Mouse (Mus musculus) gastrocnemius, adult 18-20 months (tissue): Measurements from ENCODE around the gene Olfr140. TPM values are rescaled to one million over a fixed set of nuclear protein-coding genes. Genes with fewer than 3 reads are reported as not detected.

Experiments
- DNase-seq: peaks from one replicate; pipeline ENCODE4 v3.0.0; 2021; ENCODE audit warnings: low spot score
- long read RNA-seq, 2 experiments: library from polyadenylated mRNA; stranded (forward); transcript quantifications; one replicate each; pipeline ENCODE4 v2.0.0; 2021
- total RNA-seq, 2 experiments: library from RNA; stranded (reverse); gene quantifications; 2 replicates each; pipeline ENCODE4 v1.2.3; 2021

Olfr140 gene
- not detected for total RNA-seq
- long read RNA-seq, experiment 1: 0 reads
- long read RNA-seq, experiment 2: 0 reads

DNA sequence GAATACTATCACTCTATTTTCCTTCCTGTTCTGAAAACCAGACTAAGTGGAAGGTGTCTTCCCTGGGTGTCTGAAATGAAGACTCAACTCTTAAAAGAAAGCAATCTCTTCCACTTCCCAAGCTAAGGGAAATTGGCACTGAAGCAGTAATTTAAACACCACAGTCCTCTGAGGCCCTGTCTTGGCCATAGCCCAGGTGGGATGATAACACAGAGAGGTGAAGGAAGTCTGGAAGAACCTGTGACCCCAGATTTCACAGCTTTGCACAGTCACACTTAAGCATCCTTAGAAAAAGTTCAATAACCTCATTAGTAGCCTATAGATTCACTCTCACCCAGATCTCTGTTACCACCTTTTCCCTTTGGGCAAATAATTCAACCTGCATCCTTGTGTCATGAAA lies at the start of gene Olfr140:
Gene Olfr140, minus strand, starts transcription at position 101 of the 400 bp plus-strand sequence.
- no peak for DNase-seq

DNA sequence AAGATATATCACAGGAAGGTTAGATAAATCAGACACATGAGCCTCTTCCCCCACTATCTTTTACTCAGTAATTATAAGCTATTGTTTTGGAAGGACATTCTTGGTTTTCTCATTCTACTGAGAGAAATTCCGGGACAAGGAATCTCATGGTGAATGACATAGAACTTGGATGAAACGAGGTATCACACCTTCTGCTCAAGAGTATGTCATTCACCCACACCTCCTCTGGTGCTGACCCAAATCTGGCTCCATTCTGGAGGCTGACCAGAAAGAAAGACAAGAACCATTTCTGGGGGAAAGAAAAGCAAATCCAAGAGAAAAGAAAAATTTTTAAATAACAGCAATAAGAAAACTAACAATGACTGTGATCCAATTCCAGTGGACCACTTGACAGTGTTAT lies 6.7 kb upstream of the Olfr140 start:
- no peak for DNase-seq

DNA sequence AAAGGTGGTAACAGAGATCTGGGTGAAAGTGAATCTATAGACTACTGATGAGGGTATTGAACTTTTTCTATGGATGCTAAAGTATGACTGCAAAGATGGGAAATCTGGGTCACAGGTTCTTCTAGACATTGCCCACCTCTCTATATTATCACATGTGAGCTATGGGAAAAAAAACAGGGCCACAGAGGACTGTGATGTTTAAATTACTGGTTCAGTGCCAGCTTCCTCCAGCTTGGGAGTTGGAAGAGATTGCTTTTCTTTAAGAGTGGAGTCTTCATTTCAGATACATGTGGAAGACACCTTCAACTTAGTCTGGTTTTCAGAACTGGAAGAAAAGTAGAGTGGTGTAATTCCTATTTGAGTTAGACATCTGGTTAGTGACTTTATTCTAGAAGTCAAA lies 28.4 kb downstream of the Olfr140 start, which contains the start of gene Olfr1265:
Gene Olfr1265, plus strand, starts transcription at position 301 of the 400 bp plus-strand sequence.
- no peak for DNase-seq

DNA sequence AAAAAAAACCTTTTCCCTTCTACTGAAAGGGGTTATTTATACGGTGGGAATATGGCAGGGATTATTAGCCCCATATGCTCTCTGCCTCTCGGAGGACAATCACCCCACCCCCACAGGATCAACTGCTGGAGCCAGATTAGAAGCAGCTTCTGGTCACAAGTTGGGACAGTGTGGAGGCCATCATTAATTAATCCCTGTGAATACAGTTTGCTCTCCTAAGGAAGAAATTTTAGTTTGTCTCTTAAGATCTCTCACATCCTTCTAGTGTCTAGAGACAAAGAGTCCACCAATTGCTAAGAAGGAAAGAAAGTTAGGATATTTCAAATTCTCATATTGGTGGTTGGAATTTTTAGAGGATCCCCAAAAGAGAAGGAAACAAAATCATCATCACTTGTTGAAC lies 37.9 kb downstream of the Olfr140 start, which contains the start of gene Olfr1264:
Gene Olfr1264, minus strand, starts transcription at position 101 of the 400 bp plus-strand sequence.
- DNase-seq: no peak

DNA sequence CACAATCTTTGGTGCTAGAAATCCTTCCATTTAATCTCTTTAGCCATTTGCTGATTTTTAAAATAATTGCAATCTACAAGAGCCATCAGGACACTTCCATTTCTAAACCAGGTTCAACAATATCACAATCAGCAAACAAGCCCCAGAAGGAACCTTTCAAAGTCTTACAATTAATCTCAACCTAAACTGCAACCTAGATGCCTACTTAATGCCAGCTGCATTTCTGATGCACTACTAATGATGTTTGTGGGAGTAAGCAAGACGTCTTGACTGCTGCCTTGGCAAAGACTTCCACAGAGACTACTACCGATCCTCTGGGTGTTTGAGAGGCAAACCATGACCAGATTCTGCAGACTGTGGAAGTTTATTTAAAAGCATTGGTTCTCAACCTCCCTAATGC lies 51.6 kb downstream of the Olfr140 start, which contains the start of gene Olfr1263:
Gene Olfr1263, plus strand, starts transcription at position 301 of the 400 bp plus-strand sequence.
- no peak for DNase-seq

DNA sequence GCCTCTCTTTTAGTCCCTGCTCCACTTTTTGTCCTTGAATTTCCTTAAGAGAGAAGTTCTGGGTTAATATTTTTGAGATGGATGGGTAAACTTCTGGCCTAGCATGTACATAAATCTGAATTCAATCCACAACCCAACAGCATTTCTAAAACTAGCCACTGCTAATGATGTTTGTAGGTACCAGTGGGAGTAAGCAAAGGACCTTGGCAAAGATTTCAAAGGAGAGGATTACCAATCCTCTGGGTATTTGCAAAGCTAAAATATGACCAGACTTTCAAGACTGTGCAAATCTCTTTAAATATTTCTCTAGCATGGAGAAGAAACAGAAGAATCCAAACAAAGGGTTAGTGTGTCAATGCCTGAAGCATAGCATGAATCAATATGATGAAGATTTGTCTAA lies 63.5 kb downstream of the Olfr140 start, which contains the start of gene Olfr1262:
Gene Olfr1262, plus strand, starts transcription at position 301 of the 400 bp plus-strand sequence.
- no peak for DNase-seq

Other genes with a start within 250 kb of the Olfr140 start
- gene Olfr1256, start 222.0 kb downstream of the Olfr140 start, total RNA-seq: not detected
- gene Olfr48, start 215.4 kb downstream of the Olfr140 start, total RNA-seq: not detected
- not detected for gene Olfr1257, start 185.2 kb downstream of the Olfr140 start, total RNA-seq
- not detected for gene Olfr1258, start 136.3 kb downstream of the Olfr140 start, total RNA-seq
- not detected for gene Olfr1259, start 114.9 kb downstream of the Olfr140 start, total RNA-seq
- not detected for gene Olfr1260, start 89.3 kb downstream of the Olfr140 start, total RNA-seq
- not detected for gene Olfr1261, start 72.4 kb downstream of the Olfr140 start, total RNA-seq
- gene Olfr1262, start 63.4 kb downstream of the Olfr140 start, total RNA-seq: not detected
- not detected for gene Olfr1263, start 51.5 kb downstream of the Olfr140 start, total RNA-seq
- not detected for gene Olfr1264, start 38.0 kb downstream of the Olfr140 start, total RNA-seq
- gene Olfr1265, start 28.3 kb downstream of the Olfr140 start, total RNA-seq: not detected
- not detected for gene Olfr1269, start 57.8 kb upstream of the Olfr140 start, total RNA-seq
- gene Olfr32, start 78.7 kb upstream of the Olfr140 start, total RNA-seq: not detected
- gene Olfr1270, start 89.5 kb upstream of the Olfr140 start, total RNA-seq: not detected
- not detected for gene Olfr1506, start 160.9 kb upstream of the Olfr140 start, total RNA-seq
- not detected for gene Olfr142, start 194.0 kb upstream of the Olfr140 start, total RNA-seq
- gene Olfr1271, start 207.4 kb upstream of the Olfr140 start, total RNA-seq: not detected
- not detected for gene Olfr1272, start 229.2 kb upstream of the Olfr140 start, total RNA-seq